Mouse (Mus musculus) lung, embryonic 14.5 days (tissue): ENCODE results near the gene Mrps10. TPM values are rescaled to one million over a fixed set of nuclear protein-coding genes. Genes with fewer than 3 reads are reported as not detected.

Experiments used
- ATAC-seq: fragments of 200-750 bp; cut with Nextera tagmentation; 2 replicates; pipeline ENCODE4 v1.8.0; 2017; ENCODE audit warnings: mild to moderate bottlenecking, moderate TSS enrichment, moderate library complexity; ENCODE audit not compliant: insufficient read depth
- DNase-seq: peaks from one replicate; pipeline ENCODE4 v3.0.0-alpha.2; 2015
- H3K27ac ChIP-seq: fragments of 300-500 bp; sonication (generic); 2 replicates; pipeline ENCODE4 v1.5.1; 2014; ENCODE audit warnings: low read depth, mild to moderate bottlenecking, moderate library complexity
- H3K27me3 ChIP-seq: fragments of 300-500 bp; sonication (generic); 2 replicates; pipeline ENCODE4 v1.6.1; 2014; ENCODE audit warnings: low read length, control low read depth; ENCODE audit not compliant: insufficient read depth
- H3K36me3 ChIP-seq: fragments of 300-500 bp; sonication (generic); 2 replicates; pipeline ENCODE4 v1.6.1; 2014; ENCODE audit warnings: control low read depth; ENCODE audit not compliant: insufficient read depth
- H3K4me1 ChIP-seq: fragments of 300-500 bp; sonication (generic); 2 replicates; pipeline ENCODE4 v1.6.1; 2014; ENCODE audit warnings: antibody characterized with exemption, control low read depth; ENCODE audit not compliant: insufficient read depth
- H3K4me2 ChIP-seq: fragments of 300-500 bp; sonication (generic); 2 replicates; pipeline ENCODE4 v1.6.1; 2014; ENCODE audit warnings: mild to moderate bottlenecking
- H3K4me3 ChIP-seq: fragments of 300-500 bp; sonication (generic); 2 replicates; pipeline ENCODE4 v1.5.1; 2014; ENCODE audit warnings: low read depth, low read length
- H3K9ac ChIP-seq: fragments of 300-500 bp; sonication (generic); 2 replicates; pipeline ENCODE4 v1.6.1; 2014
- H3K9me3 ChIP-seq: fragments of 300-500 bp; sonication (generic); 2 replicates; pipeline ENCODE4 v1.6.1; 2016; ENCODE audit warnings: low read depth, low read length, control low read depth
- CTCF ChIP-seq: IDR thresholded peaks from 2 replicates; pipeline ENCODE4 v1.5.1; 2016; ENCODE audit warnings: antibody characterized with exemption, low read depth
- WGBS: fragments of 180-500 bp; shearing (Covaris S2); extraction: QIAGEN DNeasy Blood & Tissue Kit; methylation state at CpG from one replicate; pipeline ENCODE4 v1.1.7; 2014; 5-methylcytosine and 5-hydroxymethylcytosine counted together
- polyA plus RNA-seq: library from polyadenylated mRNA; unstranded; fragments of >200 nt; fragmentation: Nextera tagmentation; extraction: Ambion mirVana; gene quantifications from 2 replicates; pipeline ENCODE4 v1.2.1, GENCODE M21; 2014

The Mrps10 gene
- polyA plus RNA-seq, 1 experiment from 2014 or later, result 84.1 TPM

DNA sequence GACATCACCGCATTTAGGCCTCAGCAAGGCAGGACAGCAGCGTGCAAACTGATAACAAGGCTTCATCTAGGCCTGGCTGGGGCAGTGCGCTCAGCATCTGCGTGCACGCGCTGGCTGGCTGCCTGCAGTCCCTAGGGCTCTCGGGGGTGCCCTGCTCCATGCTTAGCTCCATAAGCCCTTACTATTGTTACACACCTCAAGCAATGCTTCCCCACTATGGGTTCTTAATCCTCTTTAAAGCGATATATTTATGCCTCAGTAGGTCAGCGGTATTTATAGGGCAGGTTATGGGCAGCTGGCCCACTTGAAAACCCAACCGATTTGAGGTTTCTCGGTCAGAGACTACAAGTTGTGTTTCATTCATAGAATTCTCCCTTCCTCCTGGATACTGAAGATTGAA is 13.2 kb downstream of the Mrps10 start:
- WGBS, result 83% methylated on average over 11 of the region's 11 CpGs
- Histone ChIP-seq H3K27me3 (no peaks in the 10 kb centered on the region), H3K4me1 (no peaks in the 10 kb centered on the region), H3K4me2 (no peak overlapping the region), H3K9me3 (no peaks in the 10 kb centered on the region), H3K9ac (no peak overlapping the region), H3K36me3 (peaks cover 46% of the 10 kb centered on the region), H3K27ac (no peak overlapping the region), H3K4me3 (no peak overlapping the region)
- TF ChIP-seq CTCF, result no peak
- ATAC-seq (no peak), DNase-seq (no peak)

GRCm38 (mm10) chr17:47383266-47383665 is 14.6 kb downstream of the Mrps10 start:
- H3K4me2 ChIP-seq, result no peak overlapping the region
- no peaks in the 10 kb centered on the region for H3K4me1 ChIP-seq
- no peak overlapping the region for H3K4me3 ChIP-seq
- WGBS, result 66% methylated on average over 4 of the region's 4 CpGs
- no peak for ATAC-seq
- no peaks in the 10 kb centered on the region for H3K9me3 ChIP-seq
- TF ChIP-seq CTCF, result no peak
- no peak overlapping the region for H3K9ac ChIP-seq
- H3K36me3 ChIP-seq, result peaks cover 32% of the 10 kb centered on the region
- H3K27me3 ChIP-seq, result no peaks in the 10 kb centered on the region
- DNase-seq, result no peak
- no peak overlapping the region for H3K27ac ChIP-seq

DNA sequence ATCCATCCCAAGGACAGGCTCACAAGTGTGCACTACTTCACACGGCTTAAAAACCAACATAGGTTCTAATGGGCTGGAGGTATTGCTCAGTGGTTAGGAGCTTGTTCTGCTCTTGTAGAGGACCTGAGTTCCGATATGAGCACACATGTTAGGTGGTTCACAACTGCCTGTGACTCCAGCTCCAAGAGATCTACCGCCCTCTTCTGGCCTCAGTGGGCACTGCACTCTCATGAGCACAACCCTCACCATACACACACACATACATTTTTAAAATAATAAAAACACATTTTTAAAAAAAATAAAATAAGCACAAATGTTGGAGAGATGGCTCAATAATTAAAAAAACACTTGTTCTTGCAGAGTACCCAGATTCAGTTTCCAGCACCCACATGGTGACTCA is 15.4 kb downstream of the Mrps10 start:
- Histone ChIP-seq H3K9me3 (no peaks in the 10 kb centered on the region), H3K36me3 (peaks cover 25% of the 10 kb centered on the region), H3K27me3 (no peaks in the 10 kb centered on the region), H3K27ac (no peak overlapping the region), H3K4me2 (no peak overlapping the region), H3K9ac (no peak overlapping the region), H3K4me3 (no peak overlapping the region), H3K4me1 (no peaks in the 10 kb centered on the region)
- TF ChIP-seq CTCF, result peak; percentile 33
- ATAC-seq (no peak), DNase-seq (no peak)
- 87% methylated on average over 3 of the region's 3 CpGs for WGBS

DNA sequence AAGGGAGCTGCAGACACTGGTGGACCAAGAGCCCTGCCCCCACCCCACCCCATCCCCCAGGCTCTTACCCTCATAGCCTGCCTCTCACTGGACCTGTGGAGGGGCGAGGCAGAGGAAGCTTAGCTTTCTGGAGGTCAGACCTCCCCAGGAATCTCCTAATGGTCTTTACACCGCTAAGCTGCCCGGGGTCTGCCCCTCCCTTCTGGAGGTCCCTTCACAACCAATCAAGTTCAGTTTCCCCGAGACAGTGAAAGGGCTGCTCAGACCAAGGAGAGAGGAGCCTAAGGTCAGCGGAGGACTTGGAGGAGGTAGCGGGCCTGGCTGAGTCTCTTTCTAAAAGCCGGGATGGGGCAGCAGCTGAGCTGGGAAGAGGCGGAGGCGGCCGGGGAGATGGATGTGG is 16.5 kb downstream of the Mrps10 start, which contains the start of gene Guca1b:
Guca1b (plus strand) TSS at position 249 of the 400 bp plus-strand sequence.
- Histone ChIP-seq H3K36me3 (peaks cover 14% of the 10 kb centered on the region; the same call in 1 of the 2 replicates), H3K9ac (no peak within 1 kb of the TSS), H3K4me1 (no peaks in the 10 kb centered on the region), H3K27ac (no peak within 1 kb of the TSS), H3K9me3 (no peaks in the 10 kb centered on the region), H3K27me3 (no peaks in the 10 kb centered on the region), H3K4me3 (no peak within 1 kb of the TSS), H3K4me2 (no peak within 1 kb of the TSS)
- ATAC-seq (no peak), DNase-seq (no peak)
- no peak for TF ChIP-seq CTCF
- whole genome bisulfite sequencing, result 35% methylated on average over 10 of the region's 10 CpGs

DNA sequence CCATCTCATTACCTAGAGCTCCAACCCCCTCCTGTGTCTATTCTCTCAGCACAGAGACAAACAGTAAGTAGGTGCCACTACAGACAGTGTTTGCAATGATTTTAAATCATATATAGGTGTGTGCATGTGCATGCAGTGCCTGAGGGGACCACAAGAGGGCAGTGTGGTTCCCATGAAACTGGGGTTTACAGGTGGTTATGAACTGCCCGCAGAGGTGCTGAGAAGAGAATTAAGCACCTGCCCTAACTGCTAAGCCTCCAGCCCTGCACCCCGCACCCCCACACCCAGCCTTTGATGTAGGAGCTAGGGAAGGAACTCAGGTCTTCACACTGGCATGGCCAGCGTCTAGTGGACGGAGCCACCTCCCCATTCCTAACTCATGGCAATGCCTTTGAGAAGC is 18.0 kb downstream of the Mrps10 start:
- ATAC-seq (no peak), DNase-seq (peak; percentile 68)
- no peak overlapping the region for H3K4me2 ChIP-seq
- H3K27me3 ChIP-seq, result no peaks in the 10 kb centered on the region
- H3K9me3 ChIP-seq, result no peaks in the 10 kb centered on the region
- H3K4me3 ChIP-seq, result no peak overlapping the region
- no peak overlapping the region for H3K27ac ChIP-seq
- peak; percentile 79 for TF ChIP-seq CTCF
- H3K36me3 ChIP-seq, result 0 out of 2 replicates have a peak, but pooled peaks cover 2% of the 10 kb centered on the region
- no peaks in the 10 kb centered on the region for H3K4me1 ChIP-seq
- WGBS, result 64% methylated on average over 4 of the region's 4 CpGs
- H3K9ac ChIP-seq, result no peak overlapping the region

GRCm38 (mm10) chr17:47394223-47394869 is 25.7 kb downstream of the Mrps10 start:
- H3K36me3 ChIP-seq, result no peaks in the 10 kb centered on the region
- 21% methylated on average over 24 of the region's 24 CpGs for WGBS
- ATAC-seq, result 0 out of 2 replicates have a peak, but pooled peaks have one; percentile 38

DNA sequence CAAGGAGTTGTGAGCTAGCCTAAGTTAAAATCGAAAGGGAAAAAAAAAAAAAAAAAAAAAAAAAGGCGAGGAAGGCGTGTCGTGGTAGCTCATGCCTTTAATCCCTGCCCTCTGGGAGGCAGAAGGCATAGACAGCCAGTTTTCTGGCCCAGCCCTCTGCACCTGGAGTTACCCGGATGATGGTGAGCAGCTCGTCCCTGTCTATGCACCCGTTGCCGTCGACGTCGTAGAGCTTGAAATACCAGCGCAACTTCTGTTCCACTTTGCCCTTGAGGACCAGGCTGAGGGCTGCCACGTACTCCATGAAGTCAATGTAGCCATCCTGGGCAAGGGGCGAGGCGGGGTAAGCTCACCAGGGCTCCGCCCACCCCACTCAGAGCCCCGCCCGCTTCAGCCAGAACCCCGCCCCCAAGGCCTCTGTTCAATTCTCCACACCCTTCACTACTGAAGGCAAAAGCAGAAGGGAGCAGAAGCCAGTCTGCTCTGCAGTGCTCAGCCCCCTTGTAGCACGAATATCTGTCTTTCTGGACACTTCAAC is 26.8 kb downstream of the Mrps10 start:
- no peak for TF ChIP-seq CTCF
- Histone ChIP-seq H3K4me2 (peak overlapping the region; percentile 57), H3K36me3 (no peaks in the 10 kb centered on the region), H3K4me1 (no peaks in the 10 kb centered on the region; the same call in none of the 2 replicates), H3K9me3 (no peaks in the 10 kb centered on the region), H3K27me3 (peaks cover 21% of the 10 kb centered on the region; the same call in 1 of the 2 replicates), H3K9ac (no peak overlapping the region), H3K4me3 (peak overlapping the region; percentile 33), H3K27ac (no peak overlapping the region)
- 3% methylated on average over 20 of the region's 20 CpGs for WGBS
- peak; percentile 78 for ATAC-seq
- peak; percentile 66 for DNase-seq

More at GRCm38 (mm10) chr17:47394223-47394869, 25.7 kb downstream of the Mrps10 start:
- Histone ChIP-seq H3K4me1 (no peaks in the 10 kb centered on the region; the same call in none of the 2 replicates), H3K4me3 (peak overlapping the region; percentile 33; the same call in 1 of the 2 replicates), H3K27ac (no peak overlapping the region), H3K9me3 (no peaks in the 10 kb centered on the region), H3K27me3 (peaks cover 21% of the 10 kb centered on the region; the same call in 1 of the 2 replicates), H3K4me2 (peak overlapping the region; percentile 57), H3K9ac (no peak overlapping the region; the same call in 1 of the 2 replicates)
- no peak for DNase-seq
- TF ChIP-seq CTCF, result no peak
